Mouse (Mus musculus) kidney, embryonic 15.5 days (tissue): ENCODE data around the gene Fmnl2. TPM values are rescaled to one million over a fixed set of nuclear protein-coding genes. Genes with fewer than 3 reads are reported as not detected.
A peak's percentile ranks its signal among the peaks of the same experiment; 100 is the strongest.

Experiments used
- ATAC-seq: fragments of 200-750 bp; cut with Nextera tagmentation; replicated peaks from 2 replicates; pipeline ENCODE4 v1.8.0; 2017; ENCODE audit warnings: moderate TSS enrichment; ENCODE audit not compliant: low FRiP score
- H3K27ac ChIP-seq: fragments of 300-500 bp; sonication (generic); 2 replicates; pipeline ENCODE4 v1.5.1; 2015; ENCODE audit warnings: mild to moderate bottlenecking, inconsistent platforms
- H3K27me3 ChIP-seq: fragments of 300-500 bp; sonication (generic); 2 replicates; pipeline ENCODE4 v1.6.1; 2015; ENCODE audit warnings: inconsistent platforms
- H3K36me3 ChIP-seq: fragments of 300-500 bp; sonication (generic); 2 replicates; pipeline ENCODE4 v1.6.1; 2015; ENCODE audit warnings: inconsistent platforms
- H3K4me1 ChIP-seq: fragments of 300-500 bp; sonication (generic); 2 replicates; pipeline ENCODE4 v1.6.1; 2015; ENCODE audit warnings: inconsistent platforms
- H3K4me2 ChIP-seq: fragments of 300-500 bp; sonication (generic); 2 replicates; pipeline ENCODE4 v1.6.1; 2015; ENCODE audit warnings: moderate library complexity, mild to moderate bottlenecking, inconsistent platforms
- H3K4me3 ChIP-seq: fragments of 300-500 bp; sonication (generic); replicated peaks from 2 replicates; pipeline ENCODE4 v1.5.1; 2015; ENCODE audit warnings: mild to moderate bottlenecking, inconsistent platforms
- H3K9ac ChIP-seq: fragments of 300-500 bp; sonication (generic); 2 replicates; pipeline ENCODE4 v1.6.1; 2015; ENCODE audit warnings: mild to moderate bottlenecking, inconsistent platforms
- H3K9me3 ChIP-seq: fragments of 300-500 bp; sonication (generic); replicated peaks from 2 replicates; pipeline ENCODE4 v1.6.1; 2016; ENCODE audit warnings: inconsistent platforms
- WGBS: fragments of 180-500 bp; shearing (Covaris S2); methylation state at CpG from one replicate; pipeline ENCODE4 v1.1.7; 2015; ENCODE audit warnings: mixed read lengths; 5-methylcytosine and 5-hydroxymethylcytosine counted together
- polyA plus RNA-seq: library from polyadenylated mRNA; unstranded; fragments of >200 nt; fragmentation: Nextera tagmentation; extraction: Ambion mirVana; gene quantifications from 2 replicates; pipeline ENCODE4 v1.2.1, GENCODE M21; 2015

Gene Fmnl2
- polyA plus RNA-seq, 1 experiment from 2014 or later = 8.0 TPM

- Histone ChIP-seq H3K27ac (no peak overlapping the region), H3K36me3 (peaks cover 3% of the 10 kb centered on the region), H3K27me3 (no peaks in the 10 kb centered on the region), H3K9ac (no peak overlapping the region), H3K4me1 (peaks cover 39% of the 10 kb centered on the region), H3K4me2 (no peak overlapping the region), H3K9me3 (no peaks in the 10 kb centered on the region), H3K4me3 (no peak overlapping the region)
- no peak for ATAC-seq
- WGBS = 74% methylated on average over 2 of the region's 2 CpGs
These were observed 88.4 kb downstream of the Fmnl2 start for GRCm38 (mm10) chr2:52946074-52946473.

GRCm38 (mm10) chr2:52946524-52947186, 89.0 kb downstream of the Fmnl2 start:
- no peak overlapping the region for H3K4me3 ChIP-seq
- H3K27me3 ChIP-seq = no peaks in the 10 kb centered on the region
- H3K9ac ChIP-seq = no peak overlapping the region
- H3K4me1 ChIP-seq = peaks cover 37% of the 10 kb centered on the region
- 73% methylated on average over 11 of the region's 11 CpGs for WGBS
- no peak for ATAC-seq
- H3K27ac ChIP-seq = no peak overlapping the region
- H3K4me2 ChIP-seq = no peak overlapping the region
- no peaks in the 10 kb centered on the region for H3K9me3 ChIP-seq
- H3K36me3 ChIP-seq = peaks cover 3% of the 10 kb centered on the region

GRCm38 (mm10) chr2:52948406-52948805, 90.7 kb downstream of the Fmnl2 start:
- H3K27ac ChIP-seq = no peak overlapping the region
- H3K9me3 ChIP-seq = no peaks in the 10 kb centered on the region
- H3K4me3 ChIP-seq = no peak overlapping the region
- no peak overlapping the region for H3K9ac ChIP-seq
- whole genome bisulfite sequencing = 94% methylated on average over 3 of the region's 3 CpGs
- H3K36me3 ChIP-seq = peaks cover 3% of the 10 kb centered on the region
- peaks cover 33% of the 10 kb centered on the region for H3K4me1 ChIP-seq
- no peak overlapping the region for H3K4me2 ChIP-seq
- ATAC-seq = no peak
- no peaks in the 10 kb centered on the region for H3K27me3 ChIP-seq

- Histone ChIP-seq H3K4me3 (no peak overlapping the region), H3K27me3 (no peaks in the 10 kb centered on the region), H3K27ac (no peak overlapping the region), H3K4me1 (peaks cover 22% of the 10 kb centered on the region), H3K9ac (no peak overlapping the region), H3K9me3 (no peaks in the 10 kb centered on the region), H3K4me2 (no peak overlapping the region), H3K36me3 (peaks cover 3% of the 10 kb centered on the region)
- ATAC-seq = no peak
- 92% methylated on average over 4 of the region's 4 CpGs for WGBS
These were observed 91.9 kb downstream of the Fmnl2 start for GRCm38 (mm10) chr2:52949556-52949955.

- no peaks in the 10 kb centered on the region for H3K9me3 ChIP-seq
- no peak overlapping the region for H3K4me2 ChIP-seq
- H3K9ac ChIP-seq = no peak overlapping the region
- WGBS = 53% methylated on average over 4 of the region's 4 CpGs
- no peak overlapping the region for H3K4me3 ChIP-seq
- ATAC-seq = 0 out of 2 replicates have a peak, but pooled peaks have one; percentile 42
- H3K4me1 ChIP-seq = peaks cover 23% of the 10 kb centered on the region
- H3K27ac ChIP-seq = no peak overlapping the region
- peaks cover 3% of the 10 kb centered on the region for H3K36me3 ChIP-seq
- no peaks in the 10 kb centered on the region for H3K27me3 ChIP-seq
These were observed 92.6 kb downstream of the Fmnl2 start for GRCm38 (mm10) chr2:52950226-52950625.

- H3K9me3 ChIP-seq = no peaks in the 10 kb centered on the region
- H3K9ac ChIP-seq = no peak overlapping the region
- peaks cover 27% of the 10 kb centered on the region for H3K4me1 ChIP-seq
- no peak overlapping the region for H3K27ac ChIP-seq
- no peak overlapping the region for H3K4me2 ChIP-seq
- H3K4me3 ChIP-seq = no peak overlapping the region
- H3K27me3 ChIP-seq = no peaks in the 10 kb centered on the region
- H3K36me3 ChIP-seq = peaks cover 3% of the 10 kb centered on the region
- no peak for ATAC-seq
- WGBS = 78% methylated on average over 6 of the region's 6 CpGs
These were observed 94.6 kb downstream of the Fmnl2 start for GRCm38 (mm10) chr2:52952202-52952730.

- H3K4me3 ChIP-seq = no peak overlapping the region
- H3K27me3 ChIP-seq = no peaks in the 10 kb centered on the region
- H3K27ac ChIP-seq = no peak overlapping the region
- 60% methylated on average over 8 of the region's 8 CpGs for WGBS
- ATAC-seq = 0 out of 2 replicates have a peak, but pooled peaks have one; percentile 27
- H3K4me2 ChIP-seq = no peak overlapping the region
- peaks cover 51% of the 10 kb centered on the region for H3K4me1 ChIP-seq
- no peaks in the 10 kb centered on the region for H3K36me3 ChIP-seq
- H3K9ac ChIP-seq = no peak overlapping the region
- no peaks in the 10 kb centered on the region for H3K9me3 ChIP-seq
These were observed 97.4 kb downstream of the Fmnl2 start for GRCm38 (mm10) chr2:52955090-52955489.

- H3K36me3 ChIP-seq = no peaks in the 10 kb centered on the region
- H3K4me2 ChIP-seq = no peak overlapping the region
- no peak for ATAC-seq
- no peak overlapping the region for H3K4me3 ChIP-seq
- no peak overlapping the region for H3K27ac ChIP-seq
- 84% methylated on average over 10 of the region's 10 CpGs for WGBS
- no peaks in the 10 kb centered on the region for H3K9me3 ChIP-seq
- peaks cover 53% of the 10 kb centered on the region for H3K4me1 ChIP-seq
- no peak overlapping the region for H3K9ac ChIP-seq
- no peaks in the 10 kb centered on the region for H3K27me3 ChIP-seq
These were observed 98.2 kb downstream of the Fmnl2 start for GRCm38 (mm10) chr2:52955831-52956230.

GRCm38 (mm10) chr2:52957771-52958534, 100.3 kb downstream of the Fmnl2 start:
- peak overlapping the region; percentile 50; the same call in 1 of the 2 replicates for H3K4me2 ChIP-seq

GRCm38 (mm10) chr2:52958535-52959290, 101.1 kb downstream of the Fmnl2 start:
- Histone ChIP-seq H3K9ac (peak overlapping the region; percentile 34), H3K4me3 (peak overlapping the region; percentile 14; the same call in 1 of the 2 replicates), H3K4me2 (peak overlapping the region; percentile 50), H3K9me3 (no peaks in the 10 kb centered on the region), H3K36me3 (no peaks in the 10 kb centered on the region), H3K4me1 (peaks cover 54% of the 10 kb centered on the region), H3K27ac (peak overlapping the region; percentile 56), H3K27me3 (no peaks in the 10 kb centered on the region)
- 8% methylated on average over 15 of the region's 15 CpGs for WGBS
- ATAC-seq = peak; percentile 73

More at GRCm38 (mm10) chr2:52957771-52958534, 100.3 kb downstream of the Fmnl2 start:
- H3K4me1 ChIP-seq = peaks cover 48% of the 10 kb centered on the region
- H3K36me3 ChIP-seq = no peaks in the 10 kb centered on the region
- H3K9me3 ChIP-seq = no peaks in the 10 kb centered on the region
- no peak overlapping the region for H3K4me3 ChIP-seq
- WGBS = 53% methylated on average over 8 of the region's 8 CpGs
- peak overlapping the region; percentile 56 for H3K27ac ChIP-seq
- no peak for ATAC-seq
- no peaks in the 10 kb centered on the region for H3K27me3 ChIP-seq
- H3K9ac ChIP-seq = peak overlapping the region; percentile 24; the same call in 1 of the 2 replicates

GRCm38 (mm10) chr2:52959291-52959621, 101.6 kb downstream of the Fmnl2 start:
- Histone ChIP-seq H3K4me1 (peaks cover 57% of the 10 kb centered on the region), H3K9ac (peak overlapping the region; percentile 34; the same call in 1 of the 2 replicates), H3K36me3 (no peaks in the 10 kb centered on the region), H3K4me2 (peak overlapping the region; percentile 50), H3K27ac (peak overlapping the region; percentile 56), H3K27me3 (no peaks in the 10 kb centered on the region), H3K4me3 (peak overlapping the region; percentile 14; the same call in 1 of the 2 replicates), H3K9me3 (no peaks in the 10 kb centered on the region)
- peak; percentile 34; the same call in 1 of the 2 replicates for ATAC-seq
